Mouse (Mus musculus) embryonic facial prominence, embryonic 14.5 days (tissue): ENCODE data around the gene Negr1. TPM values are rescaled to one million over a fixed set of nuclear protein-coding genes. Genes with fewer than 3 reads are reported as not detected.

Experiments
- ATAC-seq: fragments of 200-750 bp; cut with Nextera tagmentation; 2 replicates; pipeline ENCODE4 v1.8.0; 2017; ENCODE audit warnings: low read depth, moderate number of reproducible peaks, moderate TSS enrichment
- DNase-seq: peaks from one replicate; pipeline ENCODE4 v3.0.0-alpha.2; 2015; ENCODE audit warnings: low spot score
- H3K27ac ChIP-seq: fragments of 300-500 bp; sonication (generic); replicated peaks from 2 replicates; pipeline ENCODE4 v1.5.1; 2014; ENCODE audit warnings: low read depth, mild to moderate bottlenecking, low read length, moderate library complexity
- H3K27me3 ChIP-seq: fragments of 300-500 bp; sonication (generic); replicated peaks from 2 replicates; pipeline ENCODE4 v1.6.1; 2014; ENCODE audit warnings: low read length; ENCODE audit not compliant: control insufficient read depth, insufficient read depth
- H3K36me3 ChIP-seq: fragments of 300-500 bp; sonication (generic); 2 replicates; pipeline ENCODE4 v1.6.1; 2014; ENCODE audit warnings: low read length, mixed read lengths; ENCODE audit not compliant: control insufficient read depth, insufficient read depth
- H3K4me1 ChIP-seq: fragments of 300-500 bp; sonication (generic); 2 replicates; pipeline ENCODE4 v1.6.1; 2014; ENCODE audit warnings: antibody characterized with exemption, low read length; ENCODE audit not compliant: control insufficient read depth, insufficient read depth
- H3K4me2 ChIP-seq: fragments of 300-500 bp; sonication (generic); 2 replicates; pipeline ENCODE4 v1.6.1; 2014; ENCODE audit warnings: low read depth, mild to moderate bottlenecking, low read length, moderate library complexity, mixed read lengths
- H3K4me3 ChIP-seq: fragments of 300-500 bp; sonication (generic); 2 replicates; pipeline ENCODE4 v1.5.1; 2014; ENCODE audit warnings: low read depth, mild to moderate bottlenecking, low read length
- H3K9ac ChIP-seq: fragments of 300-500 bp; sonication (generic); 2 replicates; pipeline ENCODE4 v1.6.1; 2014; ENCODE audit warnings: low read depth, mild to moderate bottlenecking, low read length, moderate library complexity, mixed read lengths
- H3K9me3 ChIP-seq: fragments of 300-500 bp; sonication (generic); 2 replicates; pipeline ENCODE4 v1.6.1; 2016; ENCODE audit warnings: low read length; ENCODE audit not compliant: control insufficient read depth
- WGBS: fragments of 180-500 bp; shearing (Covaris S2); extraction: QIAGEN DNeasy Blood & Tissue Kit; methylation state at CpG from one replicate; pipeline ENCODE4 v1.1.7; 2014; 5-methylcytosine and 5-hydroxymethylcytosine counted together
- polyA plus RNA-seq: library from polyadenylated mRNA; unstranded; fragments of >200 nt; fragmentation: Nextera tagmentation; extraction: Ambion mirVana; gene quantifications from 2 replicates; pipeline ENCODE4 v1.2.1, GENCODE M21; 2014

The Negr1 gene
- polyA plus RNA-seq, 1 experiment from 2014 or later: 7.6 TPM

GRCm38 (mm10) chr3:157208966-157209365 lies 647.4 kb downstream of the Negr1 start:
- Histone ChIP-seq H3K4me3 (no peak overlapping the region), H3K9ac (no peak overlapping the region), H3K4me2 (no peak overlapping the region), H3K36me3 (no peaks in the 10 kb centered on the region), H3K9me3 (no peaks in the 10 kb centered on the region), H3K27ac (no peak overlapping the region), H3K4me1 (no peaks in the 10 kb centered on the region), H3K27me3 (no peaks in the 10 kb centered on the region)
- 38% methylated on average over 1 of the region's 1 CpGs for WGBS
- DNase-seq (no peak), ATAC-seq (no peak)

- H3K27me3 ChIP-seq: no peaks in the 10 kb centered on the region
- no peak overlapping the region for H3K4me3 ChIP-seq
- H3K9me3 ChIP-seq: no peaks in the 10 kb centered on the region
- DNase-seq (no peak), ATAC-seq (no peak)
- H3K27ac ChIP-seq: no peak overlapping the region
- H3K4me2 ChIP-seq: no peak overlapping the region
- no peak overlapping the region for H3K9ac ChIP-seq
- 69% methylated on average over 2 of the region's 2 CpGs for WGBS
- H3K4me1 ChIP-seq: no peaks in the 10 kb centered on the region
- no peaks in the 10 kb centered on the region for H3K36me3 ChIP-seq
Observed at GRCm38 (mm10) chr3:157209386-157209785, 647.8 kb downstream of the Negr1 start.

- WGBS: 60% methylated on average over 5 of the region's 5 CpGs
- Histone ChIP-seq H3K4me1 (no peaks in the 10 kb centered on the region), H3K27ac (no peak overlapping the region), H3K36me3 (no peaks in the 10 kb centered on the region), H3K9me3 (no peaks in the 10 kb centered on the region), H3K9ac (no peak overlapping the region), H3K4me2 (no peak overlapping the region), H3K27me3 (no peaks in the 10 kb centered on the region), H3K4me3 (no peak overlapping the region)
- ATAC-seq: no peak
- DNase-seq: peak; percentile 24
Observed at GRCm38 (mm10) chr3:157215937-157216719, 654.5 kb downstream of the Negr1 start.

- Histone ChIP-seq H3K27me3 (no peaks in the 10 kb centered on the region), H3K9me3 (no peaks in the 10 kb centered on the region), H3K36me3 (no peaks in the 10 kb centered on the region), H3K4me1 (no peaks in the 10 kb centered on the region), H3K4me2 (no peak overlapping the region), H3K4me3 (no peak overlapping the region), H3K27ac (no peak overlapping the region), H3K9ac (no peak overlapping the region)
- WGBS: 63% methylated on average over 2 of the region's 2 CpGs
- DNase-seq: no peak
- ATAC-seq: no peak
Observed at GRCm38 (mm10) chr3:157217794-157218193, 656.2 kb downstream of the Negr1 start.

GRCm38 (mm10) chr3:157224920-157225319 lies 663.3 kb downstream of the Negr1 start:
- WGBS: 62% methylated on average over 4 of the region's 4 CpGs
- no peaks in the 10 kb centered on the region for H3K36me3 ChIP-seq
- ATAC-seq: no peak
- H3K9ac ChIP-seq: no peak overlapping the region
- DNase-seq: no peak
- H3K27me3 ChIP-seq: no peaks in the 10 kb centered on the region
- H3K9me3 ChIP-seq: no peaks in the 10 kb centered on the region
- no peak overlapping the region for H3K4me3 ChIP-seq
- H3K27ac ChIP-seq: no peak overlapping the region
- H3K4me1 ChIP-seq: no peaks in the 10 kb centered on the region
- no peak overlapping the region for H3K4me2 ChIP-seq

- Histone ChIP-seq H3K4me1 (no peaks in the 10 kb centered on the region), H3K9me3 (no peaks in the 10 kb centered on the region), H3K9ac (no peak overlapping the region), H3K4me2 (0 out of 2 replicates have a peak overlapping the region, but pooled peaks have one; percentile 13), H3K27me3 (no peaks in the 10 kb centered on the region), H3K4me3 (no peak overlapping the region), H3K27ac (no peak overlapping the region), H3K36me3 (no peaks in the 10 kb centered on the region)
- ATAC-seq (peak; percentile 60; the same call in 1 of the 2 replicates), DNase-seq (peak; percentile 80)
- WGBS: 16% methylated on average over 5 of the region's 5 CpGs
Observed at GRCm38 (mm10) chr3:157232723-157233122, 671.1 kb downstream of the Negr1 start.

- ATAC-seq (peak; percentile 41; the same call in 1 of the 2 replicates), DNase-seq (peak; percentile 54)
- H3K36me3 ChIP-seq: no peaks in the 10 kb centered on the region
- WGBS: 80% methylated on average over 1 of the region's 1 CpGs
- H3K27ac ChIP-seq: no peak overlapping the region
- no peaks in the 10 kb centered on the region for H3K9me3 ChIP-seq
- H3K4me1 ChIP-seq: no peaks in the 10 kb centered on the region
- no peak overlapping the region for H3K4me3 ChIP-seq
- H3K9ac ChIP-seq: no peak overlapping the region
- no peak overlapping the region for H3K4me2 ChIP-seq
- no peaks in the 10 kb centered on the region for H3K27me3 ChIP-seq
Observed at GRCm38 (mm10) chr3:157240240-157240639, 678.6 kb downstream of the Negr1 start.

GRCm38 (mm10) chr3:157255446-157255845 lies 693.9 kb downstream of the Negr1 start:
- 41% methylated on average over 1 of the region's 1 CpGs for WGBS
- no peak for DNase-seq
- Histone ChIP-seq H3K4me3 (no peak overlapping the region), H3K4me2 (no peak overlapping the region), H3K36me3 (no peaks in the 10 kb centered on the region), H3K27me3 (no peaks in the 10 kb centered on the region), H3K27ac (no peak overlapping the region), H3K9me3 (no peaks in the 10 kb centered on the region), H3K4me1 (no peaks in the 10 kb centered on the region), H3K9ac (no peak overlapping the region)
- 0 out of 2 replicates have a peak, but pooled peaks have one; percentile 2 for ATAC-seq

- WGBS: 25% methylated on average over 3 of the region's 3 CpGs
- no peak for DNase-seq
- ATAC-seq: peak; percentile 67; the same call in 1 of the 2 replicates
Observed at GRCm38 (mm10) chr3:157255863-157256262, 694.3 kb downstream of the Negr1 start.

More at GRCm38 (mm10) chr3:157255863-157256262, 694.3 kb downstream of the Negr1 start:
- Histone ChIP-seq H3K36me3 (no peaks in the 10 kb centered on the region), H3K9ac (no peak overlapping the region), H3K4me3 (no peak overlapping the region), H3K4me2 (no peak overlapping the region), H3K4me1 (no peaks in the 10 kb centered on the region), H3K9me3 (no peaks in the 10 kb centered on the region), H3K27me3 (no peaks in the 10 kb centered on the region), H3K27ac (no peak overlapping the region)
